Mouse (Mus musculus): Measurements from ENCODE around the gene Cmtm4.

DNA sequence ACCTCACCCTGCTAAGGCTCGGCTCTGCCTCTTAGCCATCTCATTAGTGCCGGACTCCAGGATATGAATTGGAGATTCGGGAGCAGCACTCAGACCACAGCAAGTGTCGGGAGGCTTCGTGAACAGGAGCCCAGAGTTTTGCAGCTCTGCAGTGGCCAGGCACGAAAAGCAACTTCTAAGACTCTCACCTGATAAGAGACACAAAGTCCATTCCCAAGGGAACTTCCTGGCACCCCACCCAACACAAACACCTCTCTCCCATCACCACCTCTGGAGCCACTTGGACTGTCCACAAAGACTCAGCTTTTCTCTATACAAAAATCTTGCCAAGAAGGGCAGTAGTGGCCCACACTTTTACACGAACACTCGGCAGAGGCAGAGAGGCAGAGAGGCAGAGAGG lies 5.4 kb downstream of the Cmtm4 start:
- TF ChIP-seq ZC3H11A (IDR thresholded peaks at IDR 0.05; ENCODE audit: borderline replicate concordance, low read depth, low read length) (no peak), CHD2 (IDR thresholded peaks at IDR 0.05; ENCODE audit: low read depth, low read length) (no peak)

All from ES-E14 (cell line).